Mouse (Mus musculus) cerebellum, postnatal 4 days (tissue): ENCODE measurements around the gene Nufip2.

Experiments
- DNase-seq, 2 experiments: peaks; one replicate each; pipeline ENCODE4 v3.0.0; 2022; ENCODE audit warnings: low spot score in 2 of 2, mixed read lengths in 1 of 2

Gene Nufip2

GRCm38 (mm10) chr11:77769496-77769895 lies 83.5 kb downstream of the Nufip2 start:
- no peak for DNase-seq

GRCm38 (mm10) chr11:77770346-77770745 lies 84.4 kb downstream of the Nufip2 start:
- no peak for DNase-seq

- no peak for DNase-seq
These were observed 86.1 kb downstream of the Nufip2 start for GRCm38 (mm10) chr11:77771879-77772713.

- DNase-seq: no peak
These were observed 89.9 kb downstream of the Nufip2 start for GRCm38 (mm10) chr11:77775701-77776400.

GRCm38 (mm10) chr11:77777436-77777835 lies 91.5 kb downstream of the Nufip2 start:
- DNase-seq: no peak

GRCm38 (mm10) chr11:77777937-77778336 lies 92.0 kb downstream of the Nufip2 start:
- DNase-seq: no peak

- DNase-seq: no peak
These were observed 93.3 kb downstream of the Nufip2 start for GRCm38 (mm10) chr11:77779240-77779639.

GRCm38 (mm10) chr11:77781088-77781487 lies 95.1 kb downstream of the Nufip2 start:
- DNase-seq: no peak

- no peak for DNase-seq
These were observed 96.3 kb downstream of the Nufip2 start for GRCm38 (mm10) chr11:77782104-77782815.

- no peak for DNase-seq
These were observed 97.3 kb downstream of the Nufip2 start for GRCm38 (mm10) chr11:77783211-77783746.

- DNase-seq: no peak
These were observed 98.0 kb downstream of the Nufip2 start for GRCm38 (mm10) chr11:77783747-77784646.

- DNase-seq: no peak
These were observed 98.9 kb downstream of the Nufip2 start for GRCm38 (mm10) chr11:77784894-77785293.

GRCm38 (mm10) chr11:77785396-77785767 lies 99.4 kb downstream of the Nufip2 start:
- DNase-seq: no peak

GRCm38 (mm10) chr11:77785768-77786561 lies 100.0 kb downstream of the Nufip2 start:
- no peak for DNase-seq

GRCm38 (mm10) chr11:77787707-77788106 lies 101.8 kb downstream of the Nufip2 start, which contains the start of gene Gm10277:
Gene Gm10277 (minus strand): TSS chr11:77787747.
- no peak for DNase-seq

GRCm38 (mm10) chr11:77789512-77789911 lies 103.6 kb downstream of the Nufip2 start:
- no peak for DNase-seq

GRCm38 (mm10) chr11:77790286-77790685 lies 104.3 kb downstream of the Nufip2 start:
- no peak for DNase-seq

- DNase-seq: no peak
These were observed 105.3 kb downstream of the Nufip2 start for GRCm38 (mm10) chr11:77791241-77791727.
